Mouse (Mus musculus): ENCODE data around the gene Stx4a. TPM values are rescaled to one million over a fixed set of nuclear protein-coding genes. Genes with fewer than 3 reads are reported as not detected.
"Not testable (repeated sequence)": the region's sequence is repeated elsewhere in the genome, so short reads cannot be mapped to it uniquely, and the experiment has no call there.

Gene Stx4a
- 10 to 100 TPM; 48.0 to 52.9 TPM for total RNA-seq (2021)

DNA sequence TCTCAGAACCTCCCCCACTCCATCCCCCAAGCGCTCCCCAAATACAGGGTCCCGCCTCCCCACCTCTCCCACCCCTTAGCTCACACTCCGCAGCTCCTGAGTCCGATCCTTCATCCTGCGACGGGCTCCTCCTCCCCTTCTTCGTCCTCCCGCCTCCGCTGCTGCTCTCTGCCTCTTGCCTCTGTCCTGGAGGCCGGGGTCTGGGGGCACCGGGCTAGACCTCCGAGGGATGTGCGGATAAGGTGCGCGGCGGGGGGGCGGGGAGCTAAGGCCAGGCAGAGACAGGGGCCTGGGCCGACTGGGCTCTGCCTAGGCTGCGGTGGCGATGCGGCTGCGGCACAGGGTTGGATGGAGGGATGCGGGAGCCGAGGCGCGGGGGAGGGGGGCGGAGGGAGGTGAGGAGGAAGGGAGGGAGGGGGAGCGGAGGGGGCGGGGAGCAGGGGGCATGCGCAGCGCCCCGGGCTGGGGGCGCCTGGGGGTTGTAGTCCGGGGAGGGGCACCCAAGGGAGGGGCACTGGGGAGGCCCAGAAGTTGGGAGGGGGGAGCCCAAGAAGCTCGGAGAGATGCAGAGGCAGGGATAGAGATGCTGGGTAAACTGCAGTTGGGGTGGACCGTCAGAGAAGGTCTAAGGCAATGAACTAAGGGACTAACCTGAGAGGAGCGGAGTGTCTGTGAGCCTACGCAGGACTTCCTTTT is at the start of gene Stx4a, which contains the start of gene Stx1b:
Gene Stx4a, plus strand, starts transcription at position 119 of the 696 bp plus-strand sequence.
Gene Stx1b, minus strand, starts transcription at position 374 of the 696 bp plus-strand sequence.
- intact Hi-C loops (cut with DNase I), result no loop called here
- DNase-seq (ENCODE audit: extremely low spot score in 1 of 2, low spot score in 2 of 2), result peak; percentile 52 to 90

DNA sequence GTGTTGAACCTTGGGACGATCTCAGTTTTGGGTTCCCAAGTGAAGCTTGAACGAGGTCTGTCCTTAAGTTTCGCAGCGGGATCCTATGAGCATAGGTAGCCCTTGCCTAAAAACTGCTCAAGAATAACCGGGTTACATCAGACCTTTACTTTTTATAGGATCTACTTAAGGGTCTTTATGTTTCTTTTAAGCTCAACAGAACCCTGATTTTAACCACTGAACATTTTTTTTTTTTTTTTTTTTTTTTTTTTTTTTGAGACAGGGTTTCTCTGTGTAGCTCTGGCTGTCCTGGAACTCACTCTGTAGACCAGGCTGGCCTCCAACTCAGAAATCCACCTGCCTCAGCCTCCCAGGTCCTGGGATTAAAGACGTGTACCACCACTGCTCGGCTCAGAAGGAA is 48.3 kb upstream of the Stx4a start:
- DNase-seq (ENCODE audit: extremely low spot score in 1 of 2, low spot score in 2 of 2); intact Hi-C loops (cut with DNase I): not testable (repeated sequence)

DNA sequence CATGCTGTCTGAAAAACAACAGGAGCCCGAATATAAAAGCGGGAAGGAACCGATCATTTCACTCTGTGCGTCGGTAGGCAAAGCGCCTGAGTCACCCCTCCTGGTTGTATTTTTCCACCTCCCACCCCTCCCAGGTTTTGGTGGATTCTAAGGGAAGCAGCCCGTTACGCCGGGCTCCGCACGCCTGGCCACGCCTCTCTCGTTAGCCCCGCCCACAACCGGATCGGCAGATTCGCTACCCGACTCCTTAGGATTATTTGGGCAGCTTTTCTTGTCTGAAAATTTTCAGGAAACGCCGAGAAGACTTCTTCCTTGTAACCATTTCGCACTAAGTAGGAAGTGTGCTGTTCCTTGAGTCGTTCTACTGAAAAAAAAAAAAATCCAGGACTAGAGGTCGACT is 47.7 kb upstream of the Stx4a start, which contains the start of gene Setd1a:
Gene Setd1a, plus strand, starts transcription at position 245 of the 400 bp plus-strand sequence.
- peak; percentile 85 to 95 for DNase-seq (ENCODE audit: extremely low spot score in 1 of 2, low spot score in 2 of 2)
- intact Hi-C loops (cut with DNase I), result no loop called here

DNA sequence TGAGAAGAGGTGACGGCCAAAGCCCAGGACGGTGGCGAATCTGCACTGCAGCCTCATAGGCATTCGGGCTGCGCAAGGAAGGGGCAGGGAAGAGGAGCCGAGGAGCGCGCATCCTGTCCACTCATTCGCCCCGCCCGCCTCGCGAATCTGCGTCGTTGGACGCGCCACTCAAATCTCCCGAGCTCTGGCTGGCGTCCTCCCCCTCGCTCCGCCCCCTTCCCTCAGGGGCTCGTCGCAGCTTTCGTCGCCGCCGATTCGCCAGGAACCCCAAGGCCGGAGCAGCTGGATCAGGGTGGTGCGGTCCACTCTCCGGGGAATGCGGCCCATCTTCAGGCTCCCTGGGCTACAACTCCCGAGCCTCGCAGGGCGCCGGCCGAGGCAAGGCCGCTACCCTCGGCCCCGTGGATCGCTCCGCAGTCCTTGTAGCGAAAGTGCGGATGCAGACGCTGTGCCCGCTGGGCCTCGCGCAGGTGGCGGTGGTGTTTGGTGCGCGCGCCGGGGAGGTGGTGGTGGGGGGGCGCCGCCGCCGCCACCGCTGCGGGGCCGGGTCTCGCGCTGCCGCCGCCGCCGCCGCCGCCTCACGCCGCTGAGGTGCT is 47.1 kb upstream of the Stx4a start:
- intact Hi-C loops (cut with DNase I), result no loop called here
- peak; percentile 93 to 99 for DNase-seq (ENCODE audit: extremely low spot score in 1 of 2, low spot score in 2 of 2)

DNA sequence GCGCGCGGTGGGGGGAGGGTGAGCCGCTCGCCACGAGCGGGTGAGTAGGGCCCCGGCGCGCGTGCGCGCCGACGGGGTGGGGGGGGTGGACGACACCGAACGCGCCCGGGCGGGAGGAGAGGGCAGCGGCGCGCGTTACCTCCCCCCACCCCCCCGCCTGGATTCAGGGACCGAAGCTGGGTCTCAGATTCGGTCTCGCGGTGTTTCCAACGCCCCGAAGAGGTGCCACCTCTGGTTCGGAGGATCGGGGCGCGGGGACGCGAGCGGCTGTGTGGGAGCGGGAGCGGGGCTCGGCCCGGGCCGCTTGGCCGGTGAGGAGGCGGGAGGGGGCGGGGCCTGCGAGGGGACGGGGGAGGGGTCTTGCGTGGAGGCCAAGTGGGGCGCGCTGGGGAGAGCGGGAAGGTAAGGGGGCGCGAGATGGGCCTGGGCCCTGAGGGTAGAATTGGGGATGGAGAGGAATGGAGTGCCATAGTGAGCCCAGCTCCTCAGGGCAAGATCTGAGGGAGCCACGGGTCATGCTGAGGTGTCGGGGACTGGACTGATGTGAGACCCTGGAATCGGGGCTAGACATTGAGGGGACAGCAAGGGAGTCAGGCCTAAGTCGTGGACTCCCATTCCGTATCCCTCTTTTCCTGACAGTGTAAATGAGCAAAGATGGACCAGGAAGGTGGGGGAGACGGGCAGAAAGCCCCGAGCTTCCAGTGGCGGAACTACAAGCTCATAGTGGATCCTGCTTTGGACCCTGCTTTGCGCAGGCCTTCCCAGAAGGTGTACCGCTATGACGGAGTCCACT is 46.4 kb upstream of the Stx4a start:
- DNase-seq (ENCODE audit: extremely low spot score in 1 of 2, low spot score in 2 of 2), result peak in 1 of 2 experiments; percentile 81
- intact Hi-C loops (cut with DNase I), result no loop called here

DNA sequence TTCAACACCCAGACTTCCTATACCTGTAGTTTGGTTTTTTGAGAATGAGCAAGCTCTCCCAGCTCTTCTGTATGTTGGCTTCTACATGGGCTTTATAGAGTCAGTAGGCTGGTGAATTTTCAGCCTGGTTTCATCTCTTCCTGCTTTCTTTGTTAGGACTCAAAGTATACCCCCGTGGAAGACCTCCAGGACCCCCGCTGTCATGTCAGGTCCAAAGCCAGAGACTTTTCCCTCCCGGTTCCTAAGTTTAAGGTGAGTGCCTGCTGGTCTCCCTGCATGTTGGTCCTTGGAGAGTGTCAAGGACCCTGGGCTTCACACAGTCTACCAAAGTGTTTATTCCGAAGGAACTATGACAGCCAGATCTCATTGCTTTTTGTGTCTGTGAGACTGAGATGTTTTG is 45.7 kb upstream of the Stx4a start:
- intact Hi-C loops (cut with DNase I), result no loop called here
- no peak for DNase-seq (ENCODE audit: extremely low spot score in 1 of 2, low spot score in 2 of 2)

DNA sequence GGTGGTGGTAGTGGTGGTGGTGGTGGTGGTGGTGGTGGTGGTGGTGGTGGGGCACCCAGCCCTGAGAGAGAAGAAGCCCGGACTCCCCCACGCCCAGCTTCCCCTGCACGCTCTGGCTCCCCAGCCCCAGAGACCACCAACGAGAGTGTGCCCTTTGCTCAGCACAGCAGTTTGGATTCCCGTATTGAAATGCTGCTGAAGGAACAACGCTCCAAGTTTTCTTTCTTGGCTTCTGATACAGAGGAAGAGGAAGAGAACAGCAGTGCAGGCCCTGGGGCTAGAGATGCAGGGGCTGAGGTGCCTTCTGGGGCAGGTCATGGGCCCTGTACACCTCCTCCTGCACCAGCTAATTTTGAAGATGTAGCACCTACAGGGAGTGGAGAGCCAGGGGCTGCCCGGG is 38.8 kb upstream of the Stx4a start, which contains the start of gene Gm49388:
Gene Gm49388, plus strand, starts transcription at position 301 of the 400 bp plus-strand sequence.
- intact Hi-C loops (cut with DNase I), result loop anchor here (10.0 kb wide), 2 partner anchors 189 to 261 kb away; no protein-coding TSS in a partner anchor
- DNase-seq (ENCODE audit: extremely low spot score in 1 of 2, low spot score in 2 of 2), result no peak

DNA sequence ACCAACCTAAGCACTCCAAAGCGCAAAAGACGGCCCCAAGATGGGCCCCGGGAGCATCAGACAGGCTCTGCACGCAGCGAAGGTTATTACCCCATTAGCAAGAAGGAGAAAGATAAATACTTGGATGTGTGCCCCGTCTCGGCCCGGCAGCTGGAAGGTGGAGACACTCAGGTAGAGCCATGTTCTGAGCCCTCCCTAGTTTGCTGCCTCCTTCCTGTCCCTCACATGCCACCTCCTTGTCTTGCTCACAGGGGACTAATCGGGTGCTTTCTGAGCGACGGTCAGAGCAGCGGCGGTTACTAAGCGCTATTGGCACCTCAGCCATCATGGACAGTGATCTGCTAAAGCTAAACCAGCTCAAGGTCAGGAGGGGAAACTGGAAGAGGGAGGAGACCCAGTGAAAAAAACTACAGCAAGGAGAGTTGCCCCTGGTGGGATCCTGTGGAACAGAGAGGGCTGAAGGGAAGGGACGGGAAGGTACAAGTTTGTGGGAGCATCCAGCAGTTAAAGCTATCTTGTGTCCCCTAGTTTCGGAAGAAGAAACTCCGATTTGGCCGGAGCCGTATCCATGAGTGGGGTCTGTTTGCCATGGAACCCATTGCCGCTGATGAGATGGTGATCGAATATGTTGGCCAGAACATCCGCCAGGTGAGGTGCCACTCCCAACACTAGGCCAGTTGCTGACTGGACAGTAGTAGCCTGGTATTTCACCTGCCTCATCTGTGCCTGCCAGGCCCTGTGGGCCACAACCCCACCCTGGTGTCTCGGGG is 26.8 kb upstream of the Stx4a start:
- intact Hi-C loops (cut with DNase I), result no loop called here

DNA sequence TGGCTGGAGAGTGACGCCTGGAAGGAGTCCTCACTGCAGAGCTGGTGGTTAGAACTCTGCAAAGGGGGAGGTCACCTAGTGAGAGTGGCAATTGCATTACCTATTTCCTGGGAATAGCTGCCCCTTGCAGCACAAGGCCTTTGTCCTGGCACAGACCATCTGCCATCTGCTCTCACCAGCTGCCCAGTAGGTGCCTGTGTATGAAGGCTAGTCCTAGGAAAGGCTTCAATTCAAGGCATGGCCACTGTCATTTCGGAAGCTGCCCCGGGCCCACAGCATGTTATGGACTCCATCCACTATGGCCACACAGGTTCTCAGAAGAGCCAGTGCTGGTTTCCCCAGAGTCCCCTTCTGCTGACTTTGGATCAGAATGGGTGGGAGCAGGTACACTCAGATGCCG is 25.5 kb upstream of the Stx4a start:
- no peak for DNase-seq (ENCODE audit: extremely low spot score in 1 of 2, low spot score in 2 of 2)
- intact Hi-C loops (cut with DNase I), result no loop called here

More for the DNA sequence above, 26.8 kb upstream of the Stx4a start:
- DNase-seq (ENCODE audit: extremely low spot score in 1 of 2, low spot score in 2 of 2), result no peak

DNA sequence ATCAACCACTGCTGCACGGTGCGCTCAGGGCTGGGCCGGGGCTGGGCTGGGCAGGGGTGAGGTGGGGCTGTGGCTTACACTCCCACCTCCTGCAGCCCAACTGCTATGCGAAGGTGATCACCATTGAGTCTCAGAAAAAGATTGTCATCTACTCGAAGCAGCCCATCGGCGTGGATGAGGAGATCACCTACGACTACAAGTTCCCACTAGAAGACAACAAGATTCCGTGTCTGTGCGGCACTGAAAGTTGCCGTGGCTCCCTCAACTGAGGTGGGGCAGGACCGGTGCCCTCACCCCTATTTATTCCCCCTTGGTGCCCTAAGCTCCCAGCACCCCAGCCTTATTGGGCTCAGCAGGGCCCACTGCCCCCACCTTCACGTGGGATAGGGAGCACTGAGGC is 24.9 kb upstream of the Stx4a start:
- DNase-seq (ENCODE audit: extremely low spot score in 1 of 2, low spot score in 2 of 2), result no peak
- intact Hi-C loops (cut with DNase I), result no loop called here

DNA sequence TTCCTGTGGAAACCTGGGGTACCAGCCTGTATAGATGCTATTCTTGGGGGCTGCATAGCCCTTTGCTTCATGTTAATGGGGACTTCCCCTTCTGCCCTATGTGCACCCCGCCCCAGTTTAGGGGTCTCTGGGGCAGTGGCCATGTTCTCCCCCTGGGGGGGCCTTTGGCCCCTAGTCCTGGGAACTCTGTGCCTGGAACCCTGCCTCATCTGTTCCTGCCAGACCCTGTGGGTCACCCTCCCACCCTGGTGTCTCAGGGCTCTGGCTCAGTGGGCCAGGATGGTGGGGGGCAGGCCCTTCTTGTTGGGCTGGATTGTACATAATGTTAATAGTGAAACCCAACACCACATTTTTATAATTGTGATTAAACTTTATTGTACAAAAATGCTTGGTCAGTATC is 24.4 kb upstream of the Stx4a start:
- DNase-seq (ENCODE audit: extremely low spot score in 1 of 2, low spot score in 2 of 2), result peak in 1 of 2 experiments; percentile 35
- intact Hi-C loops (cut with DNase I), result no loop called here

DNA sequence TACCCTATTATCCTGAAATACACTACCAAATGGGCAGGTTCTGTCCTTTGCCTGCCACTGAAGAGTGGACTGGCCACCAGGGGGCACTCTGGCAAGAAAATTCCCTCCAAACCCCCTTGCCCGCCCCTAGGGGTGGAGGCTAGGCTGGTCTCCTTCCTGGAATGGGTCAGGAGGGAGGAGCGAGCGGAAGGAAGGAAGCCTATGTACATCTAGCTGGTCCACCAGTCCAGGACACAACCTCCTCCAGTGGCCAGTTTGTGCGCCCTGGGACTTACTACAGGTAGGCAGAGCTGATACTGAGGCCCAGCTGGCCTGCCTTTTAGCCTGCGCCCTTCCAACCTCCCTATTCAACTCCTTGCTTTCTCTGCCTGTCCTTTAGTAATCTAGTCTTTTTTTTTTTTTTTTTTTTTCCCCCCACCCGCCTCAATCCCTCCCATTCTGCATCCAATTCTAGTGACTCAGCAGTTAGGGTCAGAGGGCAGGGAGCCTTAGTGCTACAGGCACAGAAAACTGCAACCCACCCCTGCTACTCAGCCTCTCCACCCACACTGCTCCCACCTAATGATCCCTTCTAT is 23.6 kb upstream of the Stx4a start, which contains the start of gene Hsd3b7:
Gene Hsd3b7, plus strand, starts transcription at position 170 of the 575 bp plus-strand sequence.
- DNase-seq (ENCODE audit: extremely low spot score in 1 of 2, low spot score in 2 of 2), result peak; percentile 83 to 95
- intact Hi-C loops (cut with DNase I), result no loop called here

DNA sequence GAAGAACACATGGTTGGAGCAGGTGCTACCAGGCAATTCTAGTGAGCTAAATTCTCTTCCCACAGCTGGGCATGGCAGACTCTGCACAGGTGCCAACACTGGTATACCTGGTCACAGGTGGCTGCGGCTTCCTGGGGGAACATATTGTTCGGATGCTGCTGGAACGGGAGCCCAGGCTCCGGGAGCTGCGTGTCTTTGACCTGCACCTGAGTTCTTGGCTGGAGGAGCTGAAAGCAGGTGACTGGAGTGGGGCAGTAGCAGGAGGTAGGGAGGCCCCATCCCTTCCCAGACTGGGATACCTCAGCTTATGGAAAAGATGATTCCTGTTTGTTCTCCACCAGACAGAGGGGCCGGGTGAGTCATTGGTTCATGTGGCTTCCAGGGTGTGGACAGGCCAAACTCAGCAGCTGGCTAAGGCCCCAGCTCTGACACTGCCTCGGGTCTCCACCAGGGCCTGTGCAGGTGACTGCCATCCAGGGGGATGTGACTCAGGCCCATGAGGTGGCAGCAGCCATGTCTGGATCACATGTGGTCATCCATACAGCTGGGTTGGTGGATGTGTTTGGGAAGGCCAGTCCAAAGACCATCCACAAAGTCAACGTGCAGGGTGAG is 23.0 kb upstream of the Stx4a start:
- peak in 1 of 2 experiments; percentile 36 for DNase-seq (ENCODE audit: extremely low spot score in 1 of 2, low spot score in 2 of 2)
- intact Hi-C loops (cut with DNase I), result no loop called here

DNA sequence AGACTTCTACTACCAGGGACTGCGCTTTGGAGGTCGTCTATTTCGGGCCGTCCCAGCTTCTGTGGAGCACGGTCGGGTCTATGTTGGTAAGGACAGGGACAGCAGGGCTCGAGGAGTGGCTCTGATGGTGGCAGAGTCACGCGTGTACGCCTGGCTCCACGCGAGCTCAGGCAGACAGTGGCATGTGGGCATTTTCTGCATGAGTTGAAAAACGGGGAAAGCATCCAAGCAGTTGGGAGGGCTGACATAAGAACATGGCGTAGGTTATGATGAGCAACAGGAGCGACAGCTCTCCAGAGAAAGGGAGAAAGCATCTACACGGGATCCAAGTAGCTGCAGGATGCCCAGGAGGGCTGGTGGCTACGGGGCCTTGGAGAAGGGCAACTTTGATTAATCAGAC is 21.8 kb upstream of the Stx4a start:
- intact Hi-C loops (cut with DNase I), result no loop called here
- DNase-seq (ENCODE audit: extremely low spot score in 1 of 2, low spot score in 2 of 2), result peak in 1 of 2 experiments; percentile 37

DNA sequence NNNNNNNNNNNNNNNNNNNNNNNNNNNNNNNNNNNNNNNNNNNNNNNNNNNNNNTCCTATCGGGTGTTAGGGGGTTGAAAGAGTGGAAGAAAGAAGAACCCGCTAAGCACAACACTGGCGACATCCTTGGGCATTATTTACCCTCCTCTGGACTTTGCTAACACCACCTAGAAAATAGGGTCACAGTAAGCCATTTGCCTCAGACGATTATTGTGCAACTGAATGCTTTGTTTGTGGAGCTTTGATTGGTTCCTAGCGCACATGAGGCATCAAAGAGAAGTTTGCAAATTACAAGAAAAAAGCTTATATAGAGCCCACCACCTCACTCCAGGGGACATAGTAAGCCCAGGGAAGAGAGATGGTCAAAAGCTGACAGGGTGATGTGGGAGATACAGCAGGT is 15.3 kb upstream of the Stx4a start:
- intact Hi-C loops (cut with DNase I), result no loop called here
- DNase-seq (ENCODE audit: extremely low spot score in 1 of 2, low spot score in 2 of 2), result no peak

DNA sequence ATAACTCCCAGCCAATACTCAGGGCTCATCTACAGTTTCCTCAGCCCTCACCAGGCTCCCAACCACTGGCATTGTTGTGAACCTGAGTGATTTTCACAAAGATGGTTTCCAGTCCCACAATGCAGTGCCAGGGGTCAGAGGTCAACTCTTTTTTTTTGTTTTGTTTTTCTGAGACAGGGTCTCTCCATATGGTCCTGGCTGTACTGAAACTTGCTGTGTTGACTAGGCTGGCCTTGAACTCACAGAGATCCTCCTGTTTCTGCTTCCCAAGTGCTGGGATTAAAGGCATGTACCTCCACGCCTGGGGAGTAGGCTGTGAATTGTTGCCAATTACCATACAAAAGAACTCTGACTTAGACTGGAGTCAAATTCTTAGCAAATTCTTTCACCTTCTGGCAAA is 14.2 kb upstream of the Stx4a start:
- intact Hi-C loops (cut with DNase I), result no loop called here
- no peak for DNase-seq (ENCODE audit: extremely low spot score in 1 of 2, low spot score in 2 of 2)

DNA sequence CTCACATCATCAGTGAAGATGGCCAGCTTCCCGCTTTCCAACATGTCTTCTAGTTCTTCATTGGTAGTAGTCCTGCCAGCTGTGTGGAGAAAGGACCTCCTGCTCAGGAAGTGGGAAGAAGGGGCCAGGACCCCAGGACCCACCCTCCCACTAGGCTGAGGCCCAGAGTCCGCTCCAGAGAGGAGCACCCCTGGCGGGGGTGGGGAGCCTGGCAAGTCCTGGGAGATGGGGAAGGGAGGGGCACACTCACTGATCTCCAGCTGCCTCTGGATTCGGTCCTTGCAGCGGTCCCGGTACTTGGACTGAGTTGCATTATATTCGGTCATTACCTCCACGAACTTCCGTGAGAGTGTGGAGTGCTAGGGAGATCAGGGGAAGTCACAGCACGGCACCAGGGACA is 13.4 kb upstream of the Stx4a start:
- intact Hi-C loops (cut with DNase I), result no loop called here
- no peak for DNase-seq (ENCODE audit: extremely low spot score in 1 of 2, low spot score in 2 of 2)

DNA sequence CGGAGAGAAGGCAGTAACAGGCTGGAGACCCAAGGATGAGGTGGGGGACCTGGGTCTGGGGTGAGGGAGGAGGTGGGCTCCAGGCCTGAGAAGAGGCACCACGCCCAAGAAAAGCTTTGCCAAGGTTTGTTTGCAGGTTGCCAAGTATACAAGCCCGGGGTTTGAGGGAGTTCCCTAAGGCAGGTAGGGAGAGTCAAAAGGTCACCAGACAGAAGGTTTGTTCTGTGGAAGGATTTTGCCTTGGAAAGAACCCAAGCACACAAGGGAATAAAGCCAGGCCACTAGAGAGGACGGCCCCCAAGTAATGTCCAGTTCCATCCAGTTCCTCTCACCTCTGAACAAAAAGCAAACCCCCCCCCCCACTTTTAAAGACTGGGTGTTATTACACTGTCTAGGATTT is 12.9 kb upstream of the Stx4a start:
- no peak for DNase-seq (ENCODE audit: extremely low spot score in 1 of 2, low spot score in 2 of 2)
- intact Hi-C loops (cut with DNase I), result no loop called here

All from left cerebral cortex, postnatal 10 days (tissue).